Mouse (Mus musculus): Measurements from ENCODE around the gene Tmem233.

Tmem233 gene

DNA sequence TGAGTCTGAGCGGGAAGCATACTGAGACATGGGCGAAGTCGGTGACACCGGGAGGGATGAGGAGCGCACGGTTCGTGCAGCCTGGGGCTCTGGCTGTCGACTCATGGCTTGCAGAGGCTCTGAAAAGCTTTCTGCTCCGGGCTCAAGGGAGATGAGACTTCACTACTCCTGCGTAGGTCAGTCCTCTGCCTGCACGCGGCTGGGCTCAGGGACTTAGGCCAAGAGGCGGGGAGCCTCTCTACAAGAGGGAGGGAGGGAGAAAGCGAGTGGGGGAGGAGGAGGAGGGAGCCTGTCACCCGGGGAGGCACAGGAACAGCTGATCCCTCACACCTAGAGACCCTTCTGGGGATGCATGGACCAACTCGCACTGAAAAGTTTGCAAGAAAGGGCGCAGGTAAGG, at the start of gene Tmem233:
TSS of gene Tmem233 (minus strand) at position 164 of the 400 bp plus-strand sequence.
- DNase-seq (ENCODE audit: low spot score), result no peak

- DNase-seq (ENCODE audit: low spot score), result peak; percentile 64
Observed at GRCm38 (mm10) chr5:116123344-116123743, 40.3 kb upstream of the Tmem233 start.

GRCm38 (mm10) chr5:116116567-116116966, 33.5 kb upstream of the Tmem233 start:
- DNase-seq (ENCODE audit: low spot score), result no peak

- DNase-seq (ENCODE audit: low spot score), result no peak
Observed at GRCm38 (mm10) chr5:116116110-116116509, 33.1 kb upstream of the Tmem233 start.

GRCm38 (mm10) chr5:116115071-116115834, 32.2 kb upstream of the Tmem233 start:
- no peak for DNase-seq (ENCODE audit: low spot score)

- DNase-seq (ENCODE audit: low spot score), result no peak
Observed at GRCm38 (mm10) chr5:116108651-116109050, 25.6 kb upstream of the Tmem233 start.

GRCm38 (mm10) chr5:116084231-116084630, 1.2 kb upstream of the Tmem233 start:
- no peak for DNase-seq (ENCODE audit: low spot score)

DNA sequence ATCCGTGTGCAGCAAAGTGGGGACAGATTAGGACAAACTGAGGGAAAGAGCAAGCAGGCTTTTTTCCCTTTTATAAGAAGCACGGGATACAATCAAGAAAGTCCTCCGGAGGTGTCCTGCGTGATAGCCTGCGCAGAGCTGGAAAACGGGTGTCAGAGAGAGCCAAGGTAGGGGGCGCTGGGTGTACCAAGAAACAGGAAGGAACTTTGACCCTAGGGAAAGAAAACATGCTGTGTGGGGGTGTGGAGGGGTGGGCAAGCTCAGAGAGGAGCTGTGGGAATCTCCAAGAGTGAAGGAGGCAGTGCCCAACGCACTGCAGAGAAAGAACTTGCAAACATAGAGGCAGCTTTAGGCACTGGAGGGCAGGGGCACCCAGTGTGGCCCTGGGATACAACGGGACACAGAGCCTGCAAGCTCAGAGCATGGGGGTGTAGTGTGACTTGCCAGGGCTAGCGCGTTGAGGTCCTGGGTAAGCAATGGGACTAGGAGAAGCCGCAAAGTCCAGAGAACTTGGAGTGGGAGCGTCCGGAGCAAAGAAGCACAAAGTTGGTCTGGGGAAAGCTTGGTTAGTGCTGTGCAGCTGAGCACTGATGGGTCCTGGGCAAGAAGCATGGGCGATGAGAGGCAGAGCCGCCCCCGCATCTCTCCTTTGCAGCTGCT, 673 bp downstream of the Tmem233 start:
- DNase-seq (ENCODE audit: low spot score), result no peak

DNA sequence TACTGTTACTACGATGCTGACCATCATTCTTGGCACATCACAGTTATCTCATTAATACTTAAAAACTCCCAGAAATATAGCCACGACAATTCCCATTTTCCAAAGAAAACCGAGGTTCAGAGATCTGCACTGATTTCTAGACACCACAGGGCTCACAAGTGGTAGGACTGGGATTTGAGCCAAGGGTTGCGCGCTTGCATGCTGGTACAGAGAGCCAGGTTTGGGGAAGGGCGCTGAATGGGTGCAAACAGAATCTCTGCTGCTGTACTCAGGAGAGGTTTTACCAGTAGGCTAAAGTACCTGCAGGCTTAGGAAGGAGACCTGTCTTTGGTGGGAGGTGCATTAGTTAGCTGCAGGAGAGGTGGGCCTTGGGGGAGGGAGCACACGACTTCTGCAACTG, 1.4 kb downstream of the Tmem233 start:
- DNase-seq (ENCODE audit: low spot score), result no peak

DNA sequence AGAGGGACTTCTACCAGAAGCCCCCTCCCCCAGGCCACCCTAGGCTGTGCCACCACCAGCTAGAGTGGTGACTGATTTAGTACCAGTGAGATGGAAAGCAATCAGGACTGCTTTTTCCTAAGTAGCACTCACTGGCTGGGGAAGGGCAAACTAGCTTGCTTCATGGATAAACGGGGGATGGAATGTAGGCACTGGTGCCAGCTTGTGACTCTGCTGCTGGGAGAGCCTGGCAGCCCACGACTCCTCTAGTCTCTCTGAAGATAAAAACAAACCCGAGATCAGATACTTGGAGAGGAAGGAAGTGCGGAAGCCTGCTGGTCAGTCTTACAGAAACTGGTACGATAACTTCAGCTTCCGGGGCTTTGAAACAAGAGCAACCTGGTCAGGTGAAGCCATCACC, 2.3 kb downstream of the Tmem233 start:
- DNase-seq (ENCODE audit: low spot score), result no peak

DNA sequence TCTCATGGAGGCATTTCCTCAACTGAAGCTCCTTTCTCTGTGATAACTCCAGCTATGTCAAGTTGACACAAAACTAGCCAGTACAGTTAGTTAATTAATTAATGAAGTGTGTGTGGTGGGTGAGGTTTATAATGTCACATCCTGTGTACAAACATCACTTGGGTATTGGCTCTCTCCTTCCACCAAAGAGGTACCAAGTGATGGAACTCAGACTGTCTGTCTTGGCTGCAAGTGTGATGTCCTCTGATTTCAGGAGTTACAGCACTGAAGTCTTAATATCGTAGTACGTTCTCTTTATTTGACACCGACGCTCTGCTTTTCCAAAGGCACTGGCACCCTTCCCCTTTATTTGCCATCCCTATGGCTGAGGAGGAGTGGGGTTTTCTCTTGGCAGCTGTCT, 13.4 kb downstream of the Tmem233 start:
- no peak for DNase-seq (ENCODE audit: low spot score)

DNA sequence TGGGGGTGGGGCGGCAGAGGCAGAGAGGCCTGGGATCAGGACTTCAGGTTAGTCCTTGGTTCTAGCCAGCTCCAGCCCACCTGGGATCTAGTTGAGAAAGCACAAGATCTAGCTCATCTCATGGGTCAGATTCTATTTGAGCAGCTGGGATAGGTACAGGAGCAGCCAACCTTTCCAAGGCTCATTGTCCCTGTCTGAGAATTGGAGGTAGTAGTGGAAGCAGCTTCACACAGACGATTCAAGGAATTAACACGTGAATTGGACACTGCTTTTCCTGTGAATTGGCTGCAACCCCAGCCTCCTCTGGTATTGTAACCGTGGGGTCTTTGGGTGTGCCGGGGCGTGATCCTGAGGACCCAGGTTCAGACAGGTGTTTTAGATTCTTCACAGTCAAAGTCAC, 30.2 kb downstream of the Tmem233 start:
- no peak for DNase-seq (ENCODE audit: low spot score)

GRCm38 (mm10) chr5:116052171-116052570, 30.9 kb downstream of the Tmem233 start:
- DNase-seq (ENCODE audit: low spot score), result no peak

DNA sequence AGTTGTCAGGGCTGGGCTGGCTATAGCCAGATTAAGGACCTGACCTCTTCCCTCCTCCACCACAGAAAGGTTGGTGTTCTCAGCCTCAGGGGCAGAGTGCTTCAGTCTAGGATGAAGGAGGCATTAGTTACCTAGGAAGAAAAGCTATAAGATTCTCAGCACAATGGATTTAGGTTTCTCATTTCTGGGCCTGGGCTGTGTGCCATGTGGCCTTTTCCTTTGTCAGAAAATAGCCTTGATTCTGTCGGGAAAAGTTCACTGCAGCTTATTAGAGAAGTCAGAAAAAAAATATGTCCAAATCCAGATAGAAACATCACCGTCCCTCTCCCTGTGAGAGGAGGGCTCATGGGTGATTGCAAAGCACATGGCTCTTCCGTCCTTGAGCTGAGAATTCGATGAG, 33.2 kb downstream of the Tmem233 start:
- DNase-seq (ENCODE audit: low spot score), result no peak

DNA sequence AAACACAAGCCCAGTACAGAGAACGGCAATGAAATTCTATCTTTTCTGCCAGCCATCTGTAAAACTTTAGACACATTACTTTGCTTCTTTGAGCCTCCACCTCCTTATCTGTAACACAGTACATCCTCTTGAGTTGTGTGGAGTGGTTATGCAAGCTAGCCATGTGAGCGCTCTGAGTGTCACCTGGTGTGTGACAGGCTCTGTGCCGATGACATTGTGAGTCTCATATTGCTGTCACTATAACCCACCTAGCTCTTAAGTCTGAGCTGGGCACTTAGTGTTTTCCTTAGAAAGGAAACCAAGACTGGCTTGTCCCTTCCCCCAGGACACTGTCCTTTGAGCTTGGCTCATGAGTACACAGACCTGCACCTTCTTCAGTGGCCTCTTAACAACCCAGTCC, 34.7 kb downstream of the Tmem233 start:
- DNase-seq (ENCODE audit: low spot score), result no peak

DNA sequence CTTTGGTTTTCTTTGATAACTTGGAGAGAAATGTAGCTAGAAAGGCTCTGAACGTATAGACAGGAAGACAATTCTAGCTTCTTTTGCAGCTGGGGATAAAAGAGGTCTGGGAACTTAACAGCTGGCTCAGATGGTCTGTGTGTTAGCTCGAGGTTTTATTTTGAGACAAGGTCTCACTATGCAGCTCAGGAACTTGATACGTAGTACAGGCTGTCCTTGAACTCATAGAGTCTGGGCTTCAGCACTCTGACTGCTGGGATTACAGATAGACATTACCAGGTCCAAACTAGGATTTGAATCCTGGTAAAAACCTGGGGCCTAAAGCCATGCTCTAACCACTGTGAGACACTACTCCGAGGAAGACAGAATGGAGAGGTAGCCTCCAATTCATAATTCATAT, 36.8 kb downstream of the Tmem233 start:
- no peak for DNase-seq (ENCODE audit: low spot score)

- no peak for DNase-seq (ENCODE audit: low spot score)
Observed at GRCm38 (mm10) chr5:116045581-116045980, 37.5 kb downstream of the Tmem233 start.

- no peak for DNase-seq (ENCODE audit: low spot score)
Observed at GRCm38 (mm10) chr5:116042241-116042640, 40.8 kb downstream of the Tmem233 start.

DNA sequence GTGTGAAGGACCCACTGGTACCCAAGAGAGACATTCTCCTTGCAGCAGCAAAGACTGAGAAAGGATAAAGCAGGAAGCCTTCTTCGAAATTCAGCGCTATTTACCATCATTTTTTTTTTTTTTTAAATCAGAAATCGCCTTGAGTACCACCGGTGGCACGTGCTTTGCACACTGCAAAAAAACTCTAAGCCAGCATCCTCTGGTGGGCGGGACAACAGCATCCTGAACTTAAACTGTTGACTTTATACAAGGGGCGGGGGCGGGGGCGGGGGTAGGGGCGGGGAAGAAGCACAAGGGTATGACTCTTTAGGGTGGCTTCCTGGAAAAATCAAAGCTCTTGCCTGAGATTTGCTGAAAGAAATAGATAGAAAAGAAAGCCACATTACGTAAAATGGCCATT, 43.3 kb downstream of the Tmem233 start:
- no peak for DNase-seq (ENCODE audit: low spot score)

DNA sequence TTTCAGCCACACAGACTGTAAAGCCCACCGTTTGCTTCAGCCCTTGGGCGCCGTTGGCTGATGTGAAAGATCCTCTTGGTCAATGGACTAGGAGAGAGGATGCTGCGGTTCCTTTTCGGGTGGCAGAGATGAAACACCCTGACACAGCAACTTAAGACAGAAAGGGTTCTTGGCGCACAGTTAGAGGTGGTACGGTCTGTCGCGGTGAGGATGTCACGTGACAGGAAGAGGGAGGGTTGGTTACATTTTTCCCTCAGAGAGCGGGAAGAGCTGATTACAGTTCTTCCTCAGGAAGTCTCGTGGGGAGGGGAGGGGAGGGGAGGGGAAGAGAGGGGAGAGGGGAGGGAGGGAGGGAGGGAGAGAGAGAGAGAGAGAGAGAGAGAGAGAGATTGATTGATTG, 45.3 kb downstream of the Tmem233 start:
- no peak for DNase-seq (ENCODE audit: low spot score)

DNA sequence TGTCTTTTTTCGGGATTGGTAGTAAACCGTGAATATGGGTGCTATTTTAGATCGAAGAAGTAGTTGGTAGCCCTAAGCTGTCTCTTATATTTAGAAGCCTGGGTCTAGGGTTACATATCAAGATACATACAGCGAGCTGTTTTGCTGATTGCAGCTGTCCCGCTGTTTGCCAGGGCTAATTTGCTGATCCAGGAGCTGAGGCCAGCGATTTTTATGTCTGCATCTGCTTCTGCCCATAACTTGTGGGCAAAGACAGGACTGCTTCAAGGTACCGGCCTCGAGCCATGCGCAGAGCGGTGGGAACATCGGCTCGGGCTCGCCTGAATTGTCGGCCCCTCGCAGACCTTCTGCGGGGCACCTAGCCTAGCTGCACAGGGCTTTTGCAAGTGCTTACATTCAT, 46.6 kb downstream of the Tmem233 start:
- DNase-seq (ENCODE audit: low spot score), result no peak

DNA sequence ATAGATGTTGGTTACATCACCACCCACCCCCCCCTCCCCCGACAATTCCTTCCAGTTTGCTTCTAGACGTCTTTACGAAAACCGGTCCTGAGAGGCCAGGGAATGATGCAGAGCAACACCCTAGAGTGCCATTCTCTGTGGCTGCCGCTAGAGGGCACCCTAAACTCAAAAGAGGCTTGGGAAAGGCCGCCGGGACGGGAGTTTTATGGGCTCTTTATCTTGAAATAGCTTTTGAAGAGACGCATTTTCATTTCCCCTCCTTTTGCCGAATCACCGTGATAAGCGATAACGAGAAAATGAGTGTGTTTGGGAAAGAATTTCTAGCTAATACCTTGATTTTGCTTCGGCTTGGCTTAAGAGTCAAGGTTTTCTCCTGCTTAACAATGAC, 51.9 kb downstream of the Tmem233 start:
- DNase-seq (ENCODE audit: low spot score), result peak; percentile 43

DNA sequence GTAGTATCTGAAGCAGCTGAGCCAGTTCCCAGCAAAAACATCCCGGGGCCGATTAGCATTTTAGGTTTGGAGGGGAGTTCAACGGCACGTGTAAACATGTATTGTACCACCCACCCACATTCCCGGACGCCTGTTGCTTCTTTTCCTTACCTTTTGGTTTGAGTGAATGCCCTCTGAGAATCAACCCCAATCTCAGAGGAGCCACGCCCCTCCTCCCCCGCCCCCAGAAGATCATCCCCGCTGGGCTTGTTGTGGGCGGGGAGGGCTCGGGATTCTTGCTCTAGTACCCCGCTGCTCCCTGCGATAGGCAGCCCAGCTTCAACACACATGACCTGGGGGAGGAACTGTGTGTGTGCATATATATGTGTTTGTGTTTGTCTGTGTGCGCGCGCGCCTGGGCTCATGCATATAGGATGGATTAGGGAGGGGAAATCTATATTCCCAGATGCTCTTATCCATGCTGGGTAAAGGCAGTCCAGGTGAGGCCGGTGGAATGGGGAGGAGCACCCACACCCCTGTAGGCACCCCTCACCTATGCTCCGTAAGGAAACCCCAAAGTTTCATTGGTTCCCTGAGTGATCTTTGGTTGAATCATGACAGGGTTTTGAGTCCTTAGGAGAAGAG, 52.4 kb downstream of the Tmem233 start:
- no peak for DNase-seq (ENCODE audit: low spot score)

Data from yolk sac, embryonic 10.5 days (tissue).